Mouse (Mus musculus) B cell, adult 62 days (primary cell): ENCODE results near the gene Gimap1. TPM values are rescaled to one million over a fixed set of nuclear protein-coding genes. Genes with fewer than 3 reads are reported as not detected.

ENCODE experiments used
- total RNA-seq: library from RNA; stranded (reverse); gene quantifications from 4 replicates; pipeline ENCODE4 v1.2.4, GENCODE M21; 2023

The Gimap1 gene
- 111 to 129 TPM (median 124 TPM) in 4 replicates for total RNA-seq

DNA sequence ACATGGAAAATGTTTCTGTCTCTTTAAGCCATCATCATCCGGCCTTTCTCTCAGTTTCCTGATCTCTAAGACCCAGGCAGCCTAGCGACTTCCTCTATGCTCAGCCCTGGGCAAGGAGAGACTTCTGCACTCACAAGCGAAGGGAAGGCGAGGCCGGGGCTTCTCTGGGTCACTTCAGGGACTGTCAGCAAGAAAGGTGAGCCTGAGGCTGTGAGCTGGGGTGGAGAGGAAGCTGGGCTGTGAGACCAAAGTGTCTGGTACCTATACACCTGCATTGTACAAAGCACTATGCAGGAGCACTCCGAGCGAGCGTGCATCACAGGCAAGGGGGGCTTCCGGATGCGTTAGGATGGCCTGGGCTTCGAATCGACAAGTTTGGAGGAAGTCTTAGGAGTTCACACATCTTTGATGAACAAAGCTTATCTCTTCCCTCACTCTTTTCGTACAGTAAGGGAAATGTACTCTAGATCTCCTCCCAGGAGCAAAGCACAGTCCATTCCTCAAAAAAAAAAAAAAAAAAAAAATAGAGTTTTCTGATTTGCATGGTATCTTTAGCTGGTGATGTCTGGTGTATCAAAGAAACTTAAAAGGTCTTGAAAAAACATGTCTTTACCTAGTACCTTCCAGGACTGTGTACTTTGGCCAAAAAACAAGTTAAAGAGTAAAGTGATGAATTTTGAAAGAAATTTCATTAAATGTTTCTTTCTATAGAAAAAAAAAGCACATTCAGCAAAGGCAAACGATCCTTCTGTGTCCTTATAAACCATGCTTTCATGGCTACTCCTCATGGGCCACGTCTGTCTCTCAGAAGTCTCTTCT is at the start of gene Gimap1:
Gimap1 (plus strand) TSS at position 94 of the 819 bp plus-strand sequence.

DNA sequence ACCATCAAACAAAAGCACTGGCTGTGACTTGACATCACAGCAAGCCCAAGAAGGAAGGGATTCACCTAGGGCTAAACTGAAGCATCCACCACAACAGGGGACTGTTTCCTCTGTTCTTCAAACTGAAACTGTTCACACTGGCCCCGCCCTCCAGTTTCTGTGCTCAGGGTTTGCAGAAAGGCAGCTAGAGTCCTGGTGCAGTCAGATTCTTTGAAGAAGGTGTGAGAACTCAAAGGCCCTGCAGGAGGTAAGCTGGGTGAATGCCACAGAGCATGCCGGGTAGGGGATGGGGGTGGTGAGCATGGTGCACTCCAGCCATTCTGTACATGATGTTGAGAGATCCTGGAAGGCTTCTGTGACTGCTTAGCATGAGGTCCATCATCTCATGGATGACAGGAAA is 20.4 kb upstream of the Gimap1 start, which contains the start of the genes Gm28053 and Gimap7:
Gm28053 (plus strand) TSS at position 153 of the 400 bp plus-strand sequence.
Gimap7 (plus strand) TSS at position 167 of the 400 bp plus-strand sequence.

DNA sequence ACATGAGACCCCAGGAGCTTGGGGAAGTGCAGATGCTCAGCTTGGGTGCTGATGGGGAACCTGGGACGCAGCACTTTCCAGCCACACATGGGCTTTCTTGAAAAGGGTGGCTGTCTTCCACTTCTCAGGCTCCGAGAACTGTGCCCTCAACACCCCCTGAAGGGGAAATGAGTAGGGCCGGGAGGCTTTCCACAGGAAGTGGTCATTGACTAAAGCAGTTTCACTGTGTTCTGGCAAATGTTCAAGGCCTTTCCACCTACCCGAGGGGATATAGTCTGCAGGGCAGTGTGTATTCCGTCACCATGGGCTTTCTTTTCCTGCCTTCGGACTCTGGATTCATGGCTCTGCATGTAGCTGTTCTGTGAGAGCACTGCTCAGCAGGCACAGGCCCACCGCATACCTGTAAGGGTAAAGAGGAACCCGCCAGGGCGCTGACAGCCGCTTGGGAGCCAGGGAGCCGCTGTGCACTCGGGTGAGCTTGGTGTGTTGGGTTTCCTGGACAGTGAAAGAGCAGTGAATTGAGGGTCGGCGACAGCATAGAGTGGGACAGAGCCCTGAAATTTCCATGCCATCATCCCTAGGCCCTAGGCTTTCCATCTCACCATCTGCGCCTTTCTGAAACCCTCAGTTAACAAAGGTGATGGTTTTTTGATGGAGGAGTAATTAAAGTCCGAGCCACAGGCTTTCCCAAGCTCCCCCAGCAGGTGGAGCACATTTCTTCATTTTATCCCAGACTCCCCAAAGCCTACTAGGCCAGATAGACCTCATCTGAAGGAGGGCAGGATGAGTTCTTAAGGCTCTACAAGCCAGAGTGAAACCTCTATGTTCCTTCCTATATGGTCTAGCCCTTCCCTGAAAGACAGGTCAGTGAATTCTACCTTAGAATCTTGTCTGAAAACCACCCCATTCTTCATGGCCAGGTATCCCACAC is 7.4 kb downstream of the Gimap1 start, which contains the start of gene Gimap5:
Gimap5 (plus strand) TSS at position 239 of the 931 bp plus-strand sequence.

DNA sequence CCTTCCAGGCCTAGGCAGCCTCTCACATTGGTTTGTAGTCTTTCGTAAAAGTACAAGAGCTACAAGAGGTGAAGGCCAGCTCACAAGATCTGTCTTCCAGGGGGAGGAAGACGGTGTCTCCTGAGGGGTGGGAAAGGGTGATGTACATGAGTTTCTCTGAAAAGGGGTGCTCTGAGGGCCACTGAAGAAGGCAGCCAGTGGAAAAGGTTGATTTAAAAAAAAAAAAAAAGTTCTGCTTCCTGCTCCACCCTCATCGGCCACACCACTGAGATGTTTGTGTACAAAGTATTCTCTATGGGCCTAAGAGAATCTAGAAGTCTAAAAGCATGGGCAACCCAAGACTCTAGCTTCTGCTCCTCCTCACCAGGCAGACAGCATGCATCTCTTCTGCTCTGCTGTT is 31.8 kb downstream of the Gimap1 start, which contains the start of gene Gimap3:
Gimap3 (minus strand) TSS at position 156 of the 400 bp plus-strand sequence.

Other genes with a start within 250 kb of the Gimap1 start
- gene Atp6v0e2, start 201.4 kb upstream of the Gimap1 start, total RNA-seq, result 0.60 to 1.6 TPM (median 0.81 TPM) in 3 of 4 replicates, not detected in the other
- 37.3 to 57.1 TPM (median 41.3 TPM) in 4 replicates for gene Lrrc61, start 184.3 kb upstream of the Gimap1 start, total RNA-seq
- 0.86 to 0.88 TPM in 2 of 4 replicates, not detected in the others for gene Rarres2, start 166.3 kb upstream of the Gimap1 start, total RNA-seq
- not detected in 4 replicates for gene Gm45021, start 149.4 kb upstream of the Gimap1 start, total RNA-seq
- gene Repin1, start 145.2 kb upstream of the Gimap1 start, total RNA-seq, result 5.2 to 8.7 TPM (median 7.0 TPM) in 4 replicates
- gene Gm44965, start 145.1 kb upstream of the Gimap1 start, total RNA-seq, result 3.2 to 4.3 TPM in 2 of 4 replicates, not detected in the others
- 2.6 to 7.6 TPM (median 3.5 TPM) in 4 replicates for gene Zfp775, start 137.0 kb upstream of the Gimap1 start, total RNA-seq
- gene AI854703, start 112.3 kb upstream of the Gimap1 start, total RNA-seq, result 0.15 TPM in 1 of 4 replicates, not detected in the others
- 120 to 134 TPM (median 126 TPM) in 4 replicates for gene Gimap8, start 91.8 kb upstream of the Gimap1 start, total RNA-seq
- 43.3 to 49.9 TPM (median 44.9 TPM) in 4 replicates for gene Gimap9, start 62.9 kb upstream of the Gimap1 start, total RNA-seq
- 125 to 156 TPM (median 132 TPM) in 4 replicates for gene Gimap4, start 54.5 kb upstream of the Gimap1 start, total RNA-seq
- 1,215 to 1,315 TPM (median 1,252 TPM) in 4 replicates for gene Gimap6, start 30.8 kb upstream of the Gimap1 start, total RNA-seq
- gene Gm28053, start 20.4 kb upstream of the Gimap1 start, total RNA-seq, result 34.6 to 42.0 TPM (median 40.8 TPM) in 4 replicates
- 85.1 to 98.1 TPM (median 90.2 TPM) in 4 replicates for gene Gimap7, start 20.4 kb upstream of the Gimap1 start, total RNA-seq
- 100 to 107 TPM (median 105 TPM) in 4 replicates for gene Gimap5, start 7.1 kb downstream of the Gimap1 start, total RNA-seq
- gene Gimap3, start 31.8 kb downstream of the Gimap1 start, total RNA-seq, result 155 to 167 TPM (median 164 TPM) in 4 replicates
- 0.78 to 1.4 TPM (median 1.3 TPM) in 4 replicates for gene Tmem176a, start 101.9 kb downstream of the Gimap1 start, total RNA-seq
- 1.8 to 3.5 TPM (median 2.7 TPM) in 4 replicates for gene Tmem176b, start 102.4 kb downstream of the Gimap1 start, total RNA-seq
- gene Aoc1, start 133.8 kb downstream of the Gimap1 start, total RNA-seq, result not detected in 4 replicates
- gene 1600015I10Rik, start 190.8 kb downstream of the Gimap1 start, total RNA-seq, result not detected in 4 replicates
- not detected in 4 replicates for gene Doxl2, start 235.9 kb downstream of the Gimap1 start, total RNA-seq
- not detected in 4 replicates for gene Svs1, start 247.8 kb downstream of the Gimap1 start, total RNA-seq